Mouse (Mus musculus) hindlimb bud, embryonic 11.5 days (tissue): ENCODE measurements around the gene Mettl11b.
"Not testable (repeated sequence)": the region's sequence is repeated elsewhere in the genome, so short reads cannot be mapped to it uniquely, and the experiment has no call there.

Experiments used
- DNase-seq: peaks from one replicate; pipeline ENCODE4 v3.0.0-alpha.2; 2012; ENCODE audit warnings: low read depth, low spot score; ENCODE audit errors: extremely low spot score

The Mettl11b gene

GRCm38 (mm10) chr1:163725106-163725759 lies at the start of gene Mettl11b:
Gene Mettl11b, minus strand, starts transcription at chr1:163725232.
- no peak for DNase-seq

- peak; percentile 30 for DNase-seq
Measured at GRCm38 (mm10) chr1:163757462-163758207, 32.6 kb upstream of the Mettl11b start.

GRCm38 (mm10) chr1:163751360-163751992 lies 26.4 kb upstream of the Mettl11b start:
- no peak for DNase-seq

GRCm38 (mm10) chr1:163737239-163737533 lies 12.2 kb upstream of the Mettl11b start:
- DNase-seq = no peak

GRCm38 (mm10) chr1:163736441-163737238 lies 11.6 kb upstream of the Mettl11b start:
- DNase-seq = no peak

- DNase-seq = not testable (repeated sequence)
Measured at GRCm38 (mm10) chr1:163731166-163731565, 6.1 kb upstream of the Mettl11b start.

- no peak for DNase-seq
Measured at GRCm38 (mm10) chr1:163723913-163724312, 1.1 kb downstream of the Mettl11b start.

- no peak for DNase-seq
Measured at GRCm38 (mm10) chr1:163708618-163709017, 16.4 kb downstream of the Mettl11b start.

GRCm38 (mm10) chr1:163700571-163700970 lies 24.5 kb downstream of the Mettl11b start:
- DNase-seq = no peak

- DNase-seq = no peak
Measured at GRCm38 (mm10) chr1:163699702-163700101, 25.3 kb downstream of the Mettl11b start.

GRCm38 (mm10) chr1:163691860-163692259 lies 33.2 kb downstream of the Mettl11b start:
- no peak for DNase-seq

GRCm38 (mm10) chr1:163682935-163683430 lies 42.0 kb downstream of the Mettl11b start:
- no peak for DNase-seq

- no peak for DNase-seq
Measured at GRCm38 (mm10) chr1:163682127-163682526, 42.9 kb downstream of the Mettl11b start.

- DNase-seq = no peak
Measured at GRCm38 (mm10) chr1:163672866-163673265, 52.2 kb downstream of the Mettl11b start.

GRCm38 (mm10) chr1:163671326-163671725 lies 53.7 kb downstream of the Mettl11b start:
- no peak for DNase-seq

GRCm38 (mm10) chr1:163670702-163671101 lies 54.3 kb downstream of the Mettl11b start:
- DNase-seq = peak; percentile 66

- DNase-seq = no peak
Measured at GRCm38 (mm10) chr1:163669936-163670335, 55.1 kb downstream of the Mettl11b start.

GRCm38 (mm10) chr1:163662416-163662815 lies 62.6 kb downstream of the Mettl11b start:
- no peak for DNase-seq

GRCm38 (mm10) chr1:163658535-163658928 lies 66.5 kb downstream of the Mettl11b start:
- no peak for DNase-seq

- DNase-seq = peak; percentile 66
Measured at GRCm38 (mm10) chr1:163657766-163658534, 67.1 kb downstream of the Mettl11b start.
